Comparison of ENCODE assay signal across 27 mouse cellular contexts in the genomic region with DNA sequence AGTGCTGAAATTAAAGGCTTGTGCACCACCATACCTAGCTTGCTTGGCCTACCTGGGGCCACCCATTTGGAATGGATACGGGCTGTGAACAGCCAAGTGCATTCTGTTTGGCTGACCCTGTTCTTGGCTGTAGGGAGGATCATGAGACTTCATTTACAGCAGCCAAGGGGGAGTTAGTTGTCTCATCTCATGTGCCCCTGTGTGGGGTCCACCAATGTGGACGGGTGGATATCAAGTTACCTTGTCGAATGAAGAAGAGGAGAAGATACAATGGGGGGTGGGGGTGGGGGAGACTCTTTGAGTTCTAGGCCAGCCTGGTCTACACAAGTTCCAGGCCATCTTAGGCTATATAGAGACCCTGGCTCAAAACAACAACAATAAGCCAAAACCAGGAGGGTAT. TPM values are rescaled to one million over a fixed set of nuclear protein-coding genes. Genes with fewer than 3 reads are reported as not detected.
DNase-seq lines count a peak whose midpoint lies in the region; ATAC-seq lines count a peak whose summit lies in the region.
"Had no signal": no experiment of that assay in that cellular context is flagged by ENCODE, and none has a peak within 500 bp of the region (broad histone marks: within the 10 kb centered on the region; RNA-seq: fewer than 3 reads in every experiment).

No protein-coding gene starts in this region.

- no peak overlapping the region for H3K27ac ChIP-seq in kidney, embryonic 14.5 days (ENCODE audit: low read depth, low read length)
- no peak overlapping the region for H3K27ac ChIP-seq in midbrain, embryonic 11.5 days (ENCODE audit: low read depth, low read length)
- H3K27ac ChIP-seq in midbrain, embryonic 10.5 days (replicated peaks): no peak overlapping the region
- H3K27ac ChIP-seq in embryonic facial prominence, embryonic 10.5 days (replicated peaks): 0 out of 2 replicates have a peak overlapping the region, but pooled peaks have one; percentile 6
- H3K27ac ChIP-seq: forebrain, embryonic 10.5 days; forebrain, embryonic 13.5 days; hindbrain, embryonic 10.5 days; hindbrain, embryonic 14.5 days; hindbrain, postnatal 0 days had no signal

- H3K4me3 ChIP-seq in kidney, embryonic 14.5 days (ENCODE audit: low read length): no peak overlapping the region
- H3K4me3 ChIP-seq in midbrain, embryonic 11.5 days (ENCODE audit: low read depth, low read length): no peak overlapping the region
- H3K4me3 ChIP-seq in midbrain, embryonic 10.5 days: no peak overlapping the region
- H3K4me3 ChIP-seq in embryonic facial prominence, embryonic 10.5 days: no peak overlapping the region
- H3K4me3 ChIP-seq: forebrain, embryonic 10.5 days; forebrain, embryonic 13.5 days; hindbrain, embryonic 10.5 days had no signal

- no peaks in the 10 kb centered on the region for H3K4me1 ChIP-seq in kidney, embryonic 14.5 days (ENCODE audit: control insufficient read depth, insufficient read depth, low read length)
- H3K4me1 ChIP-seq in midbrain, embryonic 11.5 days (ENCODE audit: control insufficient read depth, insufficient read depth, low read length): no peaks in the 10 kb centered on the region
- H3K4me1 ChIP-seq in midbrain, embryonic 10.5 days: no peaks in the 10 kb centered on the region
- peaks cover 23% of the 10 kb centered on the region for H3K4me1 ChIP-seq in embryonic facial prominence, embryonic 10.5 days
- H3K4me1 ChIP-seq: forebrain, embryonic 10.5 days; forebrain, embryonic 13.5 days had no signal

- WGBS in kidney, embryonic 14.5 days: 34% methylated on average over 3 of the region's 3 CpGs
- 69% methylated on average over 3 of the region's 3 CpGs for WGBS in midbrain, embryonic 11.5 days
- WGBS in midbrain, embryonic 10.5 days: 79% methylated on average over 3 of the region's 3 CpGs
- 65% methylated on average over 3 of the region's 3 CpGs for WGBS in embryonic facial prominence, embryonic 10.5 days

- no peak overlapping the region for H3K4me2 ChIP-seq in kidney, embryonic 14.5 days (replicated peaks; ENCODE audit: low read depth, low read length)
- no peak overlapping the region for H3K4me2 ChIP-seq in midbrain, embryonic 11.5 days
- H3K4me2 ChIP-seq: forebrain, embryonic 13.5 days; heart, embryonic 11.5 days; hindbrain, embryonic 14.5 days had no signal

- no peaks in the 10 kb centered on the region for H3K27me3 ChIP-seq in kidney, embryonic 14.5 days (ENCODE audit: control insufficient read depth, insufficient read depth, low read length)
- no peaks in the 10 kb centered on the region for H3K27me3 ChIP-seq in midbrain, embryonic 11.5 days (ENCODE audit: control insufficient read depth, insufficient read depth, low read length)
- H3K27me3 ChIP-seq in midbrain, embryonic 10.5 days (ENCODE audit: low read depth, poor library complexity, severe bottlenecking): no peaks in the 10 kb centered on the region
- no peaks in the 10 kb centered on the region for H3K27me3 ChIP-seq in embryonic facial prominence, embryonic 10.5 days (replicated peaks; ENCODE audit: low read depth, poor library complexity, severe bottlenecking)
- H3K27me3 ChIP-seq: CH12.LX; forebrain, embryonic 13.5 days had no signal

- 0 out of 2 replicates have a peak, but pooled peaks have one; percentile 32 for ATAC-seq in kidney, embryonic 14.5 days (ENCODE audit: low FRiP score, low TSS enrichment)
- ATAC-seq in midbrain, embryonic 11.5 days (ENCODE audit: low FRiP score): no peak
- ATAC-seq: forebrain, embryonic 13.5 days; forebrain, embryonic 16.5 days; hindbrain, postnatal 0 days; inflammation-experienced regulatory T-cells, adult 6 months had no signal

- no peaks in the 10 kb centered on the region for H3K9me3 ChIP-seq in kidney, embryonic 14.5 days (ENCODE audit: control insufficient read depth, low read length)
- no peaks in the 10 kb centered on the region for H3K9me3 ChIP-seq in midbrain, embryonic 11.5 days (ENCODE audit: control insufficient read depth, low read length)
- no peaks in the 10 kb centered on the region for H3K9me3 ChIP-seq in midbrain, embryonic 10.5 days (replicated peaks)
- H3K9me3 ChIP-seq in embryonic facial prominence, embryonic 10.5 days: no peaks in the 10 kb centered on the region
- H3K9me3 ChIP-seq: forebrain, embryonic 10.5 days; forebrain, embryonic 13.5 days; hindbrain, embryonic 10.5 days had no signal

- no peaks in the 10 kb centered on the region for H3K36me3 ChIP-seq in kidney, embryonic 14.5 days (ENCODE audit: control insufficient read depth, insufficient read depth, low read length)
- H3K36me3 ChIP-seq in midbrain, embryonic 11.5 days (ENCODE audit: control insufficient read depth, insufficient read depth, low read length): no peaks in the 10 kb centered on the region
- H3K36me3 ChIP-seq in midbrain, embryonic 10.5 days: peaks cover 26% of the 10 kb centered on the region
- H3K36me3 ChIP-seq in embryonic facial prominence, embryonic 10.5 days (replicated peaks): peaks cover 42% of the 10 kb centered on the region

- no peak for DNase-seq in kidney, adult 8-10 months
- DNase-seq in midbrain, embryonic 11.5 days (ENCODE audit: low spot score, missing footprints): peak; percentile 72
- DNase-seq in midbrain, embryonic 10.5 days (ENCODE audit: low spot score): no peak
- no peak for DNase-seq in embryonic facial prominence, embryonic 10.5 days (ENCODE audit: low spot score)
- no peak for DNase-seq in testis, postnatal 10 days (ENCODE audit: low spot score)
- DNase-seq: adrenal gland, adult 2 months; adrenal gland, postnatal 14 days; B cell, adult 2 months; cerebellum, adult 11 months; cerebellum, adult 2 months; cerebellum, adult 9-11 months; cerebellum, postnatal 25 days; gastrocnemius, postnatal 10 days; gastrocnemius, postnatal 36 days; heart, postnatal 36 days had no signal

- H3K9ac ChIP-seq in kidney, embryonic 14.5 days (ENCODE audit: low read depth, low read length): no peak overlapping the region
- no peak overlapping the region for H3K9ac ChIP-seq in midbrain, embryonic 11.5 days (ENCODE audit: low read length)
- H3K9ac ChIP-seq: forebrain, embryonic 13.5 days; hindbrain, embryonic 14.5 days had no signal

RNA-seq across cellular contexts. Expression of a gene that starts 9.7 kb away (rescaled TPM):
- polyA plus RNA-seq in kidney, embryonic 14.5 days (2014; fragmentation: Nextera tagmentation; extraction: Ambion mirVana): not detected in 2 replicates
- not detected in 2 replicates for polyA plus RNA-seq in midbrain, embryonic 11.5 days (2014; fragmentation: Nextera tagmentation; extraction: Ambion mirVana)
- not detected in 2 replicates for polyA plus RNA-seq in midbrain, embryonic 10.5 days (2016; fragmentation: Nextera tagmentation; extraction: Ambion mirVana)
- not detected in 2 replicates for polyA plus RNA-seq in embryonic facial prominence, embryonic 10.5 days (2016; fragmentation: Nextera tagmentation; extraction: Ambion mirVana)
- polyA plus RNA-seq: adrenal gland, adult 2 months; cerebellum, adult 2 months; embryonic facial prominence, embryonic 14.5 days; forebrain, embryonic 10.5 days; forebrain, embryonic 13.5 days; forebrain, embryonic 16.5 days; heart, embryonic 11.5 days; heart, embryonic 14.5 days; hindbrain, embryonic 14.5 days; hindbrain, postnatal 0 days; inflammation-experienced regulatory T-cells, adult 6 months had no signal

RNA-seq across cellular contexts. Expression of a gene that starts 17.8 kb away (rescaled TPM):
- polyA plus RNA-seq in kidney, embryonic 14.5 days (2014; fragmentation: Nextera tagmentation; extraction: Ambion mirVana): 7.2 and 17.9 TPM in 2 replicates
- 5.4 and 6.5 TPM in 2 replicates for polyA plus RNA-seq in midbrain, embryonic 11.5 days (2014; fragmentation: Nextera tagmentation; extraction: Ambion mirVana)
- 6.9 and 7.7 TPM in 2 replicates for polyA plus RNA-seq in midbrain, embryonic 10.5 days (2016; fragmentation: Nextera tagmentation; extraction: Ambion mirVana)
- 9.3 and 9.8 TPM in 2 replicates for polyA plus RNA-seq in embryonic facial prominence, embryonic 10.5 days (2016; fragmentation: Nextera tagmentation; extraction: Ambion mirVana)

RNA-seq across cellular contexts. Expression of a gene that starts 26.9 kb away (rescaled TPM):
- 57.4 and 67.0 TPM in 2 replicates for polyA plus RNA-seq in kidney, embryonic 14.5 days (2014; fragmentation: Nextera tagmentation; extraction: Ambion mirVana)
- 70.1 and 95.4 TPM in 2 replicates for polyA plus RNA-seq in midbrain, embryonic 11.5 days (2014; fragmentation: Nextera tagmentation; extraction: Ambion mirVana)
- polyA plus RNA-seq in midbrain, embryonic 10.5 days (2016; fragmentation: Nextera tagmentation; extraction: Ambion mirVana): 63.7 and 69.9 TPM in 2 replicates
- 78.6 and 85.6 TPM in 2 replicates for polyA plus RNA-seq in embryonic facial prominence, embryonic 10.5 days (2016; fragmentation: Nextera tagmentation; extraction: Ambion mirVana)
- polyA plus RNA-seq: inflammation-experienced regulatory T-cells, adult 6 months had no signal

RNA-seq across cellular contexts. Expression of a gene that starts 33.8 kb away (rescaled TPM):
- 17.5 and 21.3 TPM in 2 replicates for polyA plus RNA-seq in kidney, embryonic 14.5 days (2014; fragmentation: Nextera tagmentation; extraction: Ambion mirVana)
- polyA plus RNA-seq in midbrain, embryonic 11.5 days (2014; fragmentation: Nextera tagmentation; extraction: Ambion mirVana): 6.3 and 7.6 TPM in 2 replicates
- 7.5 and 8.2 TPM in 2 replicates for polyA plus RNA-seq in midbrain, embryonic 10.5 days (2016; fragmentation: Nextera tagmentation; extraction: Ambion mirVana)
- polyA plus RNA-seq in embryonic facial prominence, embryonic 10.5 days (2016; fragmentation: Nextera tagmentation; extraction: Ambion mirVana): 8.3 and 9.9 TPM in 2 replicates

RNA-seq across cellular contexts. Expression of a gene that starts 35.5 kb away (rescaled TPM):
- 74.5 and 87.7 TPM in 2 replicates for polyA plus RNA-seq in kidney, embryonic 14.5 days (2014; fragmentation: Nextera tagmentation; extraction: Ambion mirVana)
- polyA plus RNA-seq in midbrain, embryonic 11.5 days (2014; fragmentation: Nextera tagmentation; extraction: Ambion mirVana): 52.7 and 61.2 TPM in 2 replicates
- 75.5 and 82.4 TPM in 2 replicates for polyA plus RNA-seq in midbrain, embryonic 10.5 days (2016; fragmentation: Nextera tagmentation; extraction: Ambion mirVana)
- polyA plus RNA-seq in embryonic facial prominence, embryonic 10.5 days (2016; fragmentation: Nextera tagmentation; extraction: Ambion mirVana): 75.2 and 76.8 TPM in 2 replicates
